Mouse (Mus musculus): ENCODE results near the gene Cacna1h.

The Cacna1h gene

GRCm38 (mm10) chr17:25433617-25434606 is at the start of gene Cacna1h:
Cacna1h (minus strand) TSS chr17:25433783.
- DNase-seq (ENCODE audit: low read depth), result no peak

GRCm38 (mm10) chr17:25482092-25482491 is 48.5 kb upstream of the Cacna1h start:
- DNase-seq (ENCODE audit: low read depth), result no peak

GRCm38 (mm10) chr17:25480820-25481219 is 47.2 kb upstream of the Cacna1h start:
- DNase-seq (ENCODE audit: low read depth), result no peak

- DNase-seq (ENCODE audit: low read depth), result no peak
Measured at GRCm38 (mm10) chr17:25480152-25480551, 46.6 kb upstream of the Cacna1h start.

GRCm38 (mm10) chr17:25475946-25476744 is 42.6 kb upstream of the Cacna1h start:
- peak; percentile 49 for DNase-seq (ENCODE audit: low read depth)

GRCm38 (mm10) chr17:25474330-25475077 is 40.9 kb upstream of the Cacna1h start:
- DNase-seq (ENCODE audit: low read depth), result peak; percentile 68

- DNase-seq (ENCODE audit: low read depth), result no peak
Measured at GRCm38 (mm10) chr17:25472044-25472443, 38.5 kb upstream of the Cacna1h start.

- no peak for DNase-seq (ENCODE audit: low read depth)
Measured at GRCm38 (mm10) chr17:25471418-25471817, 37.8 kb upstream of the Cacna1h start.

- no peak for DNase-seq (ENCODE audit: low read depth)
Measured at GRCm38 (mm10) chr17:25469798-25470197, 36.2 kb upstream of the Cacna1h start.

- no peak for DNase-seq (ENCODE audit: low read depth)
Measured at GRCm38 (mm10) chr17:25468301-25468700, 34.7 kb upstream of the Cacna1h start.

GRCm38 (mm10) chr17:25467781-25468180 is 34.2 kb upstream of the Cacna1h start:
- no peak for DNase-seq (ENCODE audit: low read depth)

GRCm38 (mm10) chr17:25466257-25466656 is 32.7 kb upstream of the Cacna1h start:
- DNase-seq (ENCODE audit: low read depth), result no peak

- DNase-seq (ENCODE audit: low read depth), result no peak
Measured at GRCm38 (mm10) chr17:25464091-25464490, 30.5 kb upstream of the Cacna1h start.

GRCm38 (mm10) chr17:25463326-25463945 is 29.9 kb upstream of the Cacna1h start:
- DNase-seq (ENCODE audit: low read depth), result no peak

GRCm38 (mm10) chr17:25462236-25462875 is 28.8 kb upstream of the Cacna1h start:
- no peak for DNase-seq (ENCODE audit: low read depth)

GRCm38 (mm10) chr17:25456540-25456939 is 23.0 kb upstream of the Cacna1h start:
- DNase-seq (ENCODE audit: low read depth), result no peak

- DNase-seq (ENCODE audit: low read depth), result no peak
Measured at GRCm38 (mm10) chr17:25454272-25454671, 20.7 kb upstream of the Cacna1h start, which contains the start of gene Tekt4. Tekt4 (plus strand) TSS chr17:25454615.

GRCm38 (mm10) chr17:25452246-25452965 is 18.8 kb upstream of the Cacna1h start:
- no peak for DNase-seq (ENCODE audit: low read depth)

- no peak for DNase-seq (ENCODE audit: low read depth)
Measured at GRCm38 (mm10) chr17:25450329-25450728, 16.7 kb upstream of the Cacna1h start.

GRCm38 (mm10) chr17:25447865-25448264 is 14.3 kb upstream of the Cacna1h start:
- DNase-seq (ENCODE audit: low read depth), result no peak

Measured in c-Kit-positive CD71-negative TER-119-negative erythroid progenitor cells, embryonic 14.5 days (primary cell).